Mouse (Mus musculus) lung, adult 2 months (tissue): ENCODE data around the gene Lsm12.

Source experiments
- CTCF ChIP-seq: fragments of 200-500 bp; IDR thresholded peaks from 2 replicates; pipeline ENCODE4 v1.5.1; 2011; ENCODE audit warnings: mild to moderate bottlenecking, low read length, control low read depth; ENCODE audit not compliant: insufficient read depth
- POLR2A ChIP-seq: fragments of 200-500 bp; IDR thresholded peaks from 2 replicates; pipeline ENCODE4 v1.6.1; 2011; ENCODE audit warnings: low read depth, mild to moderate bottlenecking, control low read depth, low read length, borderline replicate concordance; ENCODE audit errors: extremely low read depth

DNA sequence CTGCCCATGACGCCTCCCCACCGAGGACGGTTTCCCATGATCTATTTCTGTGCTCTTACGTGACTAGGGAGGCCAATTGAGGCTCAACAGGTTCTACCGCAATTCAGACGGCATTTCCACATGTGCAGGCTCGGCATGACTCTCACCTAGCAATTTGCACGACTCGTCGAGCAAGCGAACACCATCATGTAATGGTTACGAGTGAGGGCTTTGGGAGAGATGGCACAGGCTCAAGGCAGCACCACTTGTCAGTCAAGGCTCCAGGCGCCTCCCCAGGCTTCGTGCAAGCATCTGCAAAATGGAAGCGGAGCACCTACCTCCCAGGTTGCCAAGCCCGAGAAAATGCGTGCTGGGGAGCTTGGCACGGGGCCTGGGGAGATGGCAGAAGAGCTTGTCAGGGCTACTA is 26.8 kb upstream of the Lsm12 start:
- TF ChIP-seq CTCF: no peak
- TF ChIP-seq POLR2A: no peak
